Mouse (Mus musculus) ES-E14 (cell line): ENCODE results near the gene Rrh.

ENCODE experiments used
- HCFC1 ChIP-seq: IDR thresholded peaks from 2 replicates; pipeline ENCODE4 v1.6.1; 2012; ENCODE audit warnings: low read length, inconsistent platforms, borderline replicate concordance; ENCODE audit not compliant: insufficient read depth
- MAFK ChIP-seq: IDR thresholded peaks from 2 replicates; pipeline ENCODE4 v1.6.1; 2014; ENCODE audit warnings: mild to moderate bottlenecking, low read depth, low read length, inconsistent platforms; ENCODE audit not compliant: insufficient read depth

DNA sequence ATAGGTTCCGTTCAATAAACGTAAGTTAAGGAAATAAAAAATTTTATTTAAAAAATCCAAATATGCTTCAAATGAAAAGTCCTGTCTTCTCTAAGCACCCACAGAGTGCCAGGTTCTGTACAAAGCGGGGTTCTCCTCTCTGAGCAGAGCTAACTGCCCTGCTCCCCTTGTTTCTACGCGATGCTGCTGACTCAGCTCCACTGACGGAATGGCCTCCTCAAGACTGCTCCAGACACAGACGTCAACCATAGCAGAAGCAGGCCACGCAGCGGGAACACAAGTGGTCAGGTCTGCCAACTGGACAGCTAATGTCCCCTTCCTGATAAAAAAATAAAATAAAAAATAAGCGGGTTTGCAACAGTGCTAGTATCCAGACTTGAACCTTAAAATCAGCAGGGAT, 2.5 kb upstream of the Rrh start:
- TF ChIP-seq MAFK, result 0 out of 2 replicates have a peak, but pooled peaks have one; percentile 34
- TF ChIP-seq HCFC1, result no peak
